In the genomic region with DNA sequence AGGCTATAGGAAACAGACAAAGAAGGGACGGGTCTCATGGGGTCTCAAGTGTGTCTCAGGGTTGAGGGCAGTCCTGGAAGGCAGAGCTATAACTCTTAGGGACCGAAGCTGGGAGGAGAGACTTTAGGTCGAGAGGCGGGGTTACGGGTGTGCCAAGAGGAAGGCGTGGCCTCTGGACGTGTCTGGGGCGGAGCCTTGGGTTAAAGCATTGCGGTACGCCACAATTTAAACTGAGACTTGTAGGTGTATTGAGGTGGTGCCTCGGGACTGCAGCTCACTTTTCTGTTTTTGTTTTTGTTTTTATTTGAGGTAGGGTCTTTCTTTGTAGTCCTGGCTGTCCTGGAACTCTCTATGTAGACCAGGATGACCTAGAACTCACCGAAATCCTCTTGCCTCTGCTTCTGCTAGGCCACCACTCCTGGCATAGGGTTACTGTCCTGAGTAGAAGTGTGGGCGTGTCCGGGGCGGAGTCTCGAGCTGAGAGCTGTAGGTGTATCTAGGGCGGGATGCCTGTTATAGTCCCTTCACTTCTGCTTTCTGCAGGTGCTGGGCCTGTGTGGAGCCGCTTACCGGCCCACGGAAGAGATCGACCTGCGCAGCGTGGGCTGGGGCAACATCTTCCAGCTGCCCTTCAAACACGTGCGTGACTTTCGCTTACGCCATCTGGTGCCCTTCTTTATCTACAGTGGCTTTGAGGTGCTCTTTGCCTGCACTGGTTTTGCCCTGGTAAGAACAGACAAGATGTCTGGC, we compare ENCODE assay signal across 8 mouse cellular contexts. TPM values are rescaled to one million over a fixed set of nuclear protein-coding genes. Genes with fewer than 3 reads are reported as not detected.
A peak's percentile ranks its signal among the peaks of the same experiment; 100 is the strongest.
DNase-seq lines count a peak whose midpoint lies in the region; ATAC-seq lines count a peak whose summit lies in the region.

No protein-coding gene starts in this region.

- peak; percentile 45 for DNase-seq in T-cell, adult 2 months (ENCODE audit: low spot score)
- DNase-seq in induced T-regulatory cell, adult 2 months (ENCODE audit: low read depth) = peak; percentile 85
- peak; percentile 80 for DNase-seq in liver, embryonic 13.5 days
- peak; percentile 57 to 69 for DNase-seq in spleen, postnatal 14 days (ENCODE audit: low spot score in 2 of 2)
- DNase-seq in gastrocnemius, postnatal 14 days = no peak
- DNase-seq in gastrocnemius, postnatal 36 days = no peak
- DNase-seq in urinary bladder, postnatal 4 days (ENCODE audit: low spot score in 2 of 2) = no peak

- no peaks in the 10 kb centered on the region for H3K36me3 ChIP-seq in liver, embryonic 13.5 days

- no peaks in the 10 kb centered on the region for H3K27me3 ChIP-seq in liver, embryonic 13.5 days

- peak overlapping the region; percentile 67 for H3K4me2 ChIP-seq in liver, embryonic 13.5 days

- intact Hi-C loops in gastrocnemius, postnatal 14 days (cut with DNase I; ENCODE audit: low total_unique reads) = no loop called here
- intact Hi-C loops in gastrocnemius, postnatal 36 days (cut with DNase I) = no loop called here

- ATAC-seq in CD4-positive, CD25-positive, alpha-beta regulatory T cell, adult 4 months = peak; percentile 82
- peak; percentile 87 for ATAC-seq in liver, embryonic 13.5 days (ENCODE audit: low read depth)

- peak overlapping the region; percentile 40 for H3K4me3 ChIP-seq in liver, embryonic 13.5 days (replicated peaks)

- peaks cover 31% of the 10 kb centered on the region for H3K4me1 ChIP-seq in liver, embryonic 13.5 days (replicated peaks)

- peak overlapping the region; percentile 30; the same call in 1 of the 2 replicates for H3K9ac ChIP-seq in liver, embryonic 13.5 days

- no peaks in the 10 kb centered on the region for H3K9me3 ChIP-seq in liver, embryonic 13.5 days (replicated peaks)

- WGBS in liver, embryonic 13.5 days (ENCODE audit: insufficient replicate concordance) = 13% methylated on average over 27 of the region's 27 CpGs

- H3K27ac ChIP-seq in liver, embryonic 13.5 days = no peak overlapping the region

RNA-seq across cellular contexts. Expression of gene Unc93b1, which starts 8.2 kb away (rescaled TPM):
- 10 to 100 TPM; 20.8 to 54.2 TPM for polyA plus RNA-seq in CD4-positive, CD25-positive, alpha-beta regulatory T cell, adult 4 months (2017; shearing (Covaris generic))
- 17.6 and 18.3 TPM in 2 replicates for polyA plus RNA-seq in liver, embryonic 13.5 days (2015; fragmentation: Nextera tagmentation; extraction: Ambion mirVana)
- total RNA-seq in gastrocnemius, postnatal 14 days (2021) = 10 to 100 TPM; 13.7 to 13.8 TPM
- 1 to 10 TPM; 5.1 to 7.7 TPM for total RNA-seq in gastrocnemius, postnatal 36 days (2021)

RNA-seq across cellular contexts. Expression of gene Aldh3b1, which starts 13.6 kb away (rescaled TPM):
- under 1 TPM in 1 of 2 experiments, not detected in 1; 0.85 TPM for polyA plus RNA-seq in CD4-positive, CD25-positive, alpha-beta regulatory T cell, adult 4 months (2017; shearing (Covaris generic))
- polyA plus RNA-seq in liver, embryonic 13.5 days (2015; fragmentation: Nextera tagmentation; extraction: Ambion mirVana) = 3.3 and 3.7 TPM in 2 replicates
- 1 to 10 TPM; 2.1 to 2.5 TPM for total RNA-seq in gastrocnemius, postnatal 14 days (2021)
- total RNA-seq in gastrocnemius, postnatal 36 days (2021) = 1 to 10 TPM in 1 of 2 experiments, under 1 TPM in 1; 0.92 to 1.6 TPM

RNA-seq across cellular contexts. Expression of gene Aldh3b3, which starts 15.3 kb away (rescaled TPM):
- polyA plus RNA-seq in CD4-positive, CD25-positive, alpha-beta regulatory T cell, adult 4 months (2017; shearing (Covaris generic)) = not detected
- not detected in 2 replicates for polyA plus RNA-seq in liver, embryonic 13.5 days (2015; fragmentation: Nextera tagmentation; extraction: Ambion mirVana)
- not detected for total RNA-seq in gastrocnemius, postnatal 14 days (2021)
- not detected for total RNA-seq in gastrocnemius, postnatal 36 days (2021)

RNA-seq across cellular contexts. Expression of gene Aldh3b2, which starts 29.0 kb away (rescaled TPM):
- polyA plus RNA-seq in CD4-positive, CD25-positive, alpha-beta regulatory T cell, adult 4 months (2017; shearing (Covaris generic)) = not detected
- polyA plus RNA-seq in liver, embryonic 13.5 days (2015; fragmentation: Nextera tagmentation; extraction: Ambion mirVana) = 0.30 and 0.45 TPM in 2 replicates
- under 1 TPM; 0.38 to 0.80 TPM for total RNA-seq in gastrocnemius, postnatal 14 days (2021)
- total RNA-seq in gastrocnemius, postnatal 36 days (2021) = under 1 TPM; 0.20 to 0.23 TPM

RNA-seq across cellular contexts. Expression of gene Ndufs8, which starts 30.6 kb away (rescaled TPM):
- 100 to 1,000 TPM; 219 to 234 TPM for polyA plus RNA-seq in CD4-positive, CD25-positive, alpha-beta regulatory T cell, adult 4 months (2017; shearing (Covaris generic))
- polyA plus RNA-seq in liver, embryonic 13.5 days (2015; fragmentation: Nextera tagmentation; extraction: Ambion mirVana) = 189 and 217 TPM in 2 replicates
- 100 to 1,000 TPM; 206 to 256 TPM for total RNA-seq in gastrocnemius, postnatal 14 days (2021)
- 100 to 1,000 TPM; 242 to 273 TPM for total RNA-seq in gastrocnemius, postnatal 36 days (2021)

Comparison
In these comparisons a context has a peak if more than half of its experiments do, and no peak if none do; other contexts are left out.
1. DNase-seq: peak in T-cell, adult 2 months (single experiment), induced T-regulatory cell, adult 2 months (single experiment), liver, embryonic 13.5 days (single experiment) and spleen, postnatal 14 days (2 of 2); none in gastrocnemius, postnatal 14 days (single experiment), gastrocnemius, postnatal 36 days (0 of 2) and urinary bladder, postnatal 4 days (0 of 2).